Mouse (Mus musculus) layer of hippocampus, adult 9-10 months (tissue): ENCODE results near the gene Peli1.
"Not testable (repeated sequence)": the region's sequence is repeated elsewhere in the genome, so short reads cannot be mapped to it uniquely, and the experiment has no call there.

ENCODE experiments used
- DNase-seq: peaks from one replicate; pipeline ENCODE4 v3.0.0; 2022; ENCODE audit warnings: low spot score

Peli1 gene

GRCm38 (mm10) chr11:21153111-21153510 lies 62.0 kb downstream of the Peli1 start:
- DNase-seq: no peak

GRCm38 (mm10) chr11:21157595-21157994 lies 66.5 kb downstream of the Peli1 start:
- DNase-seq: no peak

- DNase-seq: no peak
Measured at GRCm38 (mm10) chr11:21162093-21162492, 71.0 kb downstream of the Peli1 start.

- no peak for DNase-seq
Measured at GRCm38 (mm10) chr11:21163143-21163542, 72.1 kb downstream of the Peli1 start.

GRCm38 (mm10) chr11:21163673-21164072 lies 72.6 kb downstream of the Peli1 start:
- no peak for DNase-seq

GRCm38 (mm10) chr11:21164312-21164993 lies 73.4 kb downstream of the Peli1 start:
- no peak for DNase-seq

- no peak for DNase-seq
Measured at GRCm38 (mm10) chr11:21164994-21165560, 74.0 kb downstream of the Peli1 start.

- no peak for DNase-seq
Measured at GRCm38 (mm10) chr11:21166495-21167096, 75.5 kb downstream of the Peli1 start.

GRCm38 (mm10) chr11:21168828-21169607 lies 77.9 kb downstream of the Peli1 start:
- DNase-seq: no peak

GRCm38 (mm10) chr11:21169608-21169860 lies 78.4 kb downstream of the Peli1 start:
- not testable (repeated sequence) for DNase-seq

- DNase-seq: no peak
Measured at GRCm38 (mm10) chr11:21172281-21172680, 81.2 kb downstream of the Peli1 start.

- no peak for DNase-seq
Measured at GRCm38 (mm10) chr11:21173926-21174325, 82.8 kb downstream of the Peli1 start.

- no peak for DNase-seq
Measured at GRCm38 (mm10) chr11:21174396-21174795, 83.3 kb downstream of the Peli1 start.

GRCm38 (mm10) chr11:21175063-21175462 lies 84.0 kb downstream of the Peli1 start:
- DNase-seq: no peak

- no peak for DNase-seq
Measured at GRCm38 (mm10) chr11:21176491-21176890, 85.4 kb downstream of the Peli1 start.

GRCm38 (mm10) chr11:21178343-21178742 lies 87.3 kb downstream of the Peli1 start:
- DNase-seq: peak; percentile 43

- DNase-seq: no peak
Measured at GRCm38 (mm10) chr11:21178998-21179645, 88.0 kb downstream of the Peli1 start.

- DNase-seq: not testable (repeated sequence)
Measured at GRCm38 (mm10) chr11:21179873-21180272, 88.8 kb downstream of the Peli1 start.

GRCm38 (mm10) chr11:21180650-21181049 lies 89.6 kb downstream of the Peli1 start:
- DNase-seq: no peak

GRCm38 (mm10) chr11:21181616-21182015 lies 90.5 kb downstream of the Peli1 start:
- DNase-seq: no peak

- no peak for DNase-seq
Measured at GRCm38 (mm10) chr11:21182709-21183108, 91.6 kb downstream of the Peli1 start.

GRCm38 (mm10) chr11:21191821-21192220 lies 100.7 kb downstream of the Peli1 start:
- not testable (repeated sequence) for DNase-seq
